Mouse (Mus musculus): ENCODE measurements around the gene Snx22. TPM values are rescaled to one million over a fixed set of nuclear protein-coding genes. Genes with fewer than 3 reads are reported as not detected.

Snx22 gene
- polyA plus RNA-seq, 1 experiment = 9.2 TPM

DNA sequence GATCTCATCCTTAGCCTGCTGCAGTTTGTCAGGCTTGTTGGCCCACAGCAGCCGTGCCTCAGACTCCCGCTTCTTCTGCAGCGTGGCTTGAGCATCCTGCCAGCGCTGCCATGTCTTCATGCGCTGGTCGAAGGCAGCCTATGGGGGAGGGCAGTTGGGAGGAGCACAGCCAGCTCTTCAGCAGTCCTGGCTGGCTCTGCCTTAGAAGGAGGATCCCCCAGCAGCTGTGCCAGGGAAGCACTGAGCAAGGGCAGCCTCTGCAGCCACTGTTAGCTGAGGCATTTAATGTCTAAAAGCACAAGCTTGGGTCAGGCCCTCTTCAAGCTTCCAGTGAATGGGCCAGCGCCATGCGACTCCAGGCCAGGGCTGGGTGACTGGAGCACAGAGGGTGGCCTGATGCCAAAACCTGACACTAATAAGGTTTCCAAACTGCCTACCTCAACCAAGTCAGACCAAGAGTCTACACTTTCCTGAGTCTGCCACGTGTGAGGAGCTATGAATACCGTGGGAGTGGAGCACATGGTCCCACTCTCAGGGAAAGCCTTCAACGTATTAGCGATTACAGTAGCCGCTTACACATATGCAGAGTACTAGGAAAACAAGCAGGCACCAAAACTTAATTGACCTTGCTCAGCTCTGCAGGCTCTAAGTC is 21.2 kb upstream of the Snx22 start:
- DNase-seq = no peak
- H3K27ac ChIP-seq (ENCODE audit: control insufficient read depth, insufficient read depth, low read length) = no peak overlapping the region

GRCm38 (mm10) chr9:66088411-66088810 is 18.9 kb upstream of the Snx22 start:
- no peak for TF ChIP-seq POLR2A (IDR thresholded peaks at IDR 0.05; ENCODE audit: control insufficient read depth, extremely low read depth, insufficient read depth, low read length, poor library complexity)
- TF ChIP-seq CTCF (IDR thresholded peaks at IDR 0.05; ENCODE audit: borderline replicate concordance, control insufficient read depth, extremely low read depth, insufficient read depth, low read length, poor library complexity) = peak; percentile 72; the same call in 1 of the 2 replicates
- H3K27me3 ChIP-seq (ENCODE audit: control insufficient read depth, insufficient read depth, low read length) = no peaks in the 10 kb centered on the region
- peak; percentile 65 for DNase-seq
- peaks cover 21% of the 10 kb centered on the region for H3K36me3 ChIP-seq (ENCODE audit: control insufficient read depth, insufficient read depth, low read length)
- no peaks in the 10 kb centered on the region for H3K4me1 ChIP-seq (replicated peaks; ENCODE audit: control insufficient read depth, insufficient read depth, low read length)
- H3K4me3 ChIP-seq (ENCODE audit: control insufficient read depth, insufficient read depth, low read length) = no peak overlapping the region
- WGBS = 75% methylated on average over 4 of the region's 4 CpGs
- H3K27ac ChIP-seq (ENCODE audit: control insufficient read depth, insufficient read depth, low read length) = no peak overlapping the region

More for the DNA sequence above, 21.2 kb upstream of the Snx22 start:
- Histone ChIP-seq H3K4me3 (ENCODE audit: control insufficient read depth, insufficient read depth, low read length) (no peak overlapping the region), H3K27me3 (ENCODE audit: control insufficient read depth, insufficient read depth, low read length) (no peaks in the 10 kb centered on the region), H3K4me1 (replicated peaks; ENCODE audit: control insufficient read depth, insufficient read depth, low read length) (peaks cover 11% of the 10 kb centered on the region), H3K36me3 (ENCODE audit: control insufficient read depth, insufficient read depth, low read length) (peaks cover 32% of the 10 kb centered on the region)
- TF ChIP-seq CTCF (IDR thresholded peaks at IDR 0.05; ENCODE audit: borderline replicate concordance, control insufficient read depth, extremely low read depth, insufficient read depth, low read length, poor library complexity) = no peak
- no peak for TF ChIP-seq POLR2A (IDR thresholded peaks at IDR 0.05; ENCODE audit: control insufficient read depth, extremely low read depth, insufficient read depth, low read length, poor library complexity)
- WGBS = 94% methylated on average over 13 of the region's 13 CpGs

GRCm38 (mm10) chr9:66087062-66087461 is 17.5 kb upstream of the Snx22 start:
- DNase-seq = no peak
- H3K27ac ChIP-seq (ENCODE audit: control insufficient read depth, insufficient read depth, low read length) = no peak overlapping the region
- H3K4me3 ChIP-seq (ENCODE audit: control insufficient read depth, insufficient read depth, low read length) = no peak overlapping the region
- TF ChIP-seq POLR2A (IDR thresholded peaks at IDR 0.05; ENCODE audit: control insufficient read depth, extremely low read depth, insufficient read depth, low read length, poor library complexity) (no peak), CTCF (IDR thresholded peaks at IDR 0.05; ENCODE audit: borderline replicate concordance, control insufficient read depth, extremely low read depth, insufficient read depth, low read length, poor library complexity) (no peak)
- peaks cover 10% of the 10 kb centered on the region; the same call in 1 of the 2 replicates for H3K36me3 ChIP-seq (ENCODE audit: control insufficient read depth, insufficient read depth, low read length)
- no peaks in the 10 kb centered on the region for H3K27me3 ChIP-seq (ENCODE audit: control insufficient read depth, insufficient read depth, low read length)
- WGBS = 98% methylated on average over 7 of the region's 7 CpGs
- H3K4me1 ChIP-seq (replicated peaks; ENCODE audit: control insufficient read depth, insufficient read depth, low read length) = no peaks in the 10 kb centered on the region

- H3K4me1 ChIP-seq (replicated peaks; ENCODE audit: control insufficient read depth, insufficient read depth, low read length) = no peaks in the 10 kb centered on the region
- H3K27ac ChIP-seq (ENCODE audit: control insufficient read depth, insufficient read depth, low read length) = no peak overlapping the region
- no peak overlapping the region for H3K4me3 ChIP-seq (ENCODE audit: control insufficient read depth, insufficient read depth, low read length)
- WGBS = 96% methylated on average over 3 of the region's 3 CpGs
- H3K36me3 ChIP-seq (ENCODE audit: control insufficient read depth, insufficient read depth, low read length) = peaks cover 10% of the 10 kb centered on the region; the same call in 1 of the 2 replicates
- TF ChIP-seq CTCF (IDR thresholded peaks at IDR 0.05; ENCODE audit: borderline replicate concordance, control insufficient read depth, extremely low read depth, insufficient read depth, low read length, poor library complexity) (no peak), POLR2A (IDR thresholded peaks at IDR 0.05; ENCODE audit: control insufficient read depth, extremely low read depth, insufficient read depth, low read length, poor library complexity) (no peak)
- no peaks in the 10 kb centered on the region for H3K27me3 ChIP-seq (ENCODE audit: control insufficient read depth, insufficient read depth, low read length)
- DNase-seq = no peak
Measured at GRCm38 (mm10) chr9:66084171-66084570, 14.7 kb upstream of the Snx22 start.

GRCm38 (mm10) chr9:66081999-66082398 is 12.5 kb upstream of the Snx22 start:
- TF ChIP-seq CTCF (IDR thresholded peaks at IDR 0.05; ENCODE audit: borderline replicate concordance, control insufficient read depth, extremely low read depth, insufficient read depth, low read length, poor library complexity) = no peak
- no peak for TF ChIP-seq POLR2A (IDR thresholded peaks at IDR 0.05; ENCODE audit: control insufficient read depth, extremely low read depth, insufficient read depth, low read length, poor library complexity)
- H3K36me3 ChIP-seq (ENCODE audit: control insufficient read depth, insufficient read depth, low read length) = peaks cover 2% of the 10 kb centered on the region; the same call in 1 of the 2 replicates
- no peak overlapping the region for H3K27ac ChIP-seq (ENCODE audit: control insufficient read depth, insufficient read depth, low read length)
- no peaks in the 10 kb centered on the region for H3K4me1 ChIP-seq (replicated peaks; ENCODE audit: control insufficient read depth, insufficient read depth, low read length)
- no peak for DNase-seq
- no peaks in the 10 kb centered on the region; the same call in 1 of the 2 replicates for H3K27me3 ChIP-seq (ENCODE audit: control insufficient read depth, insufficient read depth, low read length)
- no peak overlapping the region for H3K4me3 ChIP-seq (ENCODE audit: control insufficient read depth, insufficient read depth, low read length)
- WGBS = 87% methylated on average over 4 of the region's 4 CpGs

GRCm38 (mm10) chr9:66080804-66081459 is 11.4 kb upstream of the Snx22 start:
- 95% methylated on average over 3 of the region's 3 CpGs for WGBS
- TF ChIP-seq CTCF (IDR thresholded peaks at IDR 0.05; ENCODE audit: borderline replicate concordance, control insufficient read depth, extremely low read depth, insufficient read depth, low read length, poor library complexity) (no peak), POLR2A (IDR thresholded peaks at IDR 0.05; ENCODE audit: control insufficient read depth, extremely low read depth, insufficient read depth, low read length, poor library complexity) (no peak)
- no peak for DNase-seq

More at GRCm38 (mm10) chr9:66080804-66081459, 11.4 kb upstream of the Snx22 start:
- H3K36me3 ChIP-seq (ENCODE audit: control insufficient read depth, insufficient read depth, low read length) = no peaks in the 10 kb centered on the region
- H3K4me1 ChIP-seq (replicated peaks; ENCODE audit: control insufficient read depth, insufficient read depth, low read length) = no peaks in the 10 kb centered on the region
- H3K27ac ChIP-seq (ENCODE audit: control insufficient read depth, insufficient read depth, low read length) = no peak overlapping the region
- H3K4me3 ChIP-seq (ENCODE audit: control insufficient read depth, insufficient read depth, low read length) = no peak overlapping the region
- H3K27me3 ChIP-seq (ENCODE audit: control insufficient read depth, insufficient read depth, low read length) = no peaks in the 10 kb centered on the region; the same call in 1 of the 2 replicates

All from thymus, adult 2 months (tissue).